ENCODE assay signal across 7 mouse cellular contexts in genomic region chr13:13784981-13785783, GRCm38 (mm10). TPM values are rescaled to one million over a fixed set of nuclear protein-coding genes. Genes with fewer than 3 reads are reported as not detected.
DNase-seq lines count a peak whose midpoint lies in the region; ATAC-seq and TF ChIP-seq lines count a peak whose summit lies in the region.

No protein-coding gene starts in this region.

- H3K4me2 ChIP-seq in lung, postnatal 0 days (replicated peaks; ENCODE audit: low read depth, low read length): peak overlapping the region; percentile 91
- H3K4me2 ChIP-seq in forebrain, embryonic 12.5 days: peak overlapping the region; percentile 95
- peak overlapping the region; percentile 99 for H3K4me2 ChIP-seq in intestine, embryonic 15.5 days (replicated peaks)

- DNase-seq in lung, postnatal 0 days (ENCODE audit: low spot score): peak; percentile 44
- no peak for DNase-seq in lung, postnatal 14 days
- peak; percentile 46 to 51 for DNase-seq in adrenal gland, postnatal 36 days
- peak; percentile 41 for DNase-seq in midbrain, embryonic 10.5 days (ENCODE audit: low spot score)
- DNase-seq in thymus, postnatal 0 days (ENCODE audit: low spot score): no peak

- ATAC-seq in lung, postnatal 0 days: peak; percentile 43; the same call in 1 of the 2 replicates
- ATAC-seq in forebrain, embryonic 12.5 days (ENCODE audit: low FRiP score): no peak; the same call in 1 of the 2 replicates
- ATAC-seq in intestine, embryonic 15.5 days: peak; percentile 85

- H3K9ac ChIP-seq in lung, postnatal 0 days (replicated peaks; ENCODE audit: low read depth): no peak overlapping the region
- peak overlapping the region; percentile 61 for H3K9ac ChIP-seq in forebrain, embryonic 12.5 days
- H3K9ac ChIP-seq in intestine, embryonic 15.5 days: 0 out of 2 replicates have a peak overlapping the region, but pooled peaks have one; percentile 13

- H3K9me3 ChIP-seq in lung, postnatal 0 days (ENCODE audit: low read length): no peaks in the 10 kb centered on the region
- H3K9me3 ChIP-seq in forebrain, embryonic 12.5 days: no peaks in the 10 kb centered on the region
- H3K9me3 ChIP-seq in intestine, embryonic 15.5 days: no peaks in the 10 kb centered on the region
- H3K9me3 ChIP-seq in midbrain, embryonic 10.5 days (replicated peaks): no peaks in the 10 kb centered on the region

- WGBS in lung, postnatal 0 days: 2% methylated on average over 30 of the region's 30 CpGs
- under 1% methylated on average over 30 of the region's 30 CpGs for WGBS in forebrain, embryonic 12.5 days
- 2% methylated on average over 30 of the region's 30 CpGs for WGBS in intestine, embryonic 15.5 days
- 1% methylated on average over 30 of the region's 30 CpGs for WGBS in midbrain, embryonic 10.5 days

- no peaks in the 10 kb centered on the region for H3K36me3 ChIP-seq in lung, postnatal 0 days (ENCODE audit: insufficient read depth, low read length)
- H3K36me3 ChIP-seq in forebrain, embryonic 12.5 days (replicated peaks): no peaks in the 10 kb centered on the region
- H3K36me3 ChIP-seq in intestine, embryonic 15.5 days: no peaks in the 10 kb centered on the region
- H3K36me3 ChIP-seq in midbrain, embryonic 10.5 days: no peaks in the 10 kb centered on the region

- no peak overlapping the region for H3K27ac ChIP-seq in lung, postnatal 0 days (ENCODE audit: low read length)
- H3K27ac ChIP-seq in forebrain, embryonic 12.5 days: no peak overlapping the region
- no peak overlapping the region for H3K27ac ChIP-seq in intestine, embryonic 15.5 days
- H3K27ac ChIP-seq in midbrain, embryonic 10.5 days (replicated peaks): no peak overlapping the region

- peak overlapping the region; percentile 49 for H3K4me3 ChIP-seq in lung, postnatal 0 days (ENCODE audit: low read depth, low read length)
- peak overlapping the region; percentile 62 for H3K4me3 ChIP-seq in forebrain, embryonic 12.5 days (replicated peaks)
- H3K4me3 ChIP-seq in intestine, embryonic 15.5 days (replicated peaks): peak overlapping the region; percentile 56
- peak overlapping the region; percentile 70 for H3K4me3 ChIP-seq in midbrain, embryonic 10.5 days

- peaks cover 18% of the 10 kb centered on the region for H3K27me3 ChIP-seq in lung, postnatal 0 days (replicated peaks; ENCODE audit: insufficient read depth, low read length)
- peaks cover 42% of the 10 kb centered on the region for H3K27me3 ChIP-seq in forebrain, embryonic 12.5 days
- H3K27me3 ChIP-seq in intestine, embryonic 15.5 days (replicated peaks): peaks cover 39% of the 10 kb centered on the region
- H3K27me3 ChIP-seq in midbrain, embryonic 10.5 days (ENCODE audit: low read depth, poor library complexity, severe bottlenecking): peaks cover 60% of the 10 kb centered on the region

- H3K4me1 ChIP-seq in lung, postnatal 0 days (ENCODE audit: insufficient read depth, low read depth, low read length): peaks cover 3% of the 10 kb centered on the region; the same call in 1 of the 2 replicates
- H3K4me1 ChIP-seq in forebrain, embryonic 12.5 days: peaks cover 22% of the 10 kb centered on the region
- peaks cover 18% of the 10 kb centered on the region for H3K4me1 ChIP-seq in intestine, embryonic 15.5 days (replicated peaks)
- peaks cover 22% of the 10 kb centered on the region for H3K4me1 ChIP-seq in midbrain, embryonic 10.5 days

- TF ChIP-seq CTCF in lung, postnatal 0 days (IDR thresholded peaks at IDR 0.05): no peak

- TF ChIP-seq EP300 in lung, postnatal 0 days (IDR thresholded peaks at IDR 0.05): no peak

RNA-seq across cellular contexts. Expression of gene Gng4, which starts 1.3 kb away (rescaled TPM):
- 0.94 and 1.4 TPM in 2 replicates for polyA plus RNA-seq in lung, postnatal 0 days (2015; fragmentation: Nextera tagmentation; extraction: Ambion mirVana)
- total RNA-seq in adrenal gland, postnatal 36 days (2021): 10 to 100 TPM in 1 of 2 experiments, 1 to 10 TPM in 1; 8.1 to 12.0 TPM
- polyA plus RNA-seq in forebrain, embryonic 12.5 days (2016; fragmentation: Nextera tagmentation; extraction: Ambion mirVana): 3.4 and 4.6 TPM in 2 replicates
- polyA plus RNA-seq in intestine, embryonic 15.5 days (2015; fragmentation: Nextera tagmentation; extraction: Ambion mirVana): 2.4 and 3.0 TPM in 2 replicates
- 0.53 and 1.4 TPM in 2 replicates for polyA plus RNA-seq in midbrain, embryonic 10.5 days (2016; fragmentation: Nextera tagmentation; extraction: Ambion mirVana)
- polyA plus RNA-seq in thymus, postnatal 0 days (2015; fragmentation: Nextera tagmentation; extraction: Ambion mirVana): 0.05 and 0.60 TPM in 2 replicates

Comparison
In these comparisons a context has a peak if more than half of its experiments do, and no peak if none do; other contexts are left out.
1. DNase-seq: peak in lung, postnatal 0 days (single experiment), adrenal gland, postnatal 36 days (2 of 2) and midbrain, embryonic 10.5 days (single experiment); none in lung, postnatal 14 days (single experiment) and thymus, postnatal 0 days (single experiment).
2. Peak in every context shown above with its lines, with median percentiles within 50 percentile points of each other: H3K4me2 ChIP-seq and H3K4me3 ChIP-seq.